Mouse (Mus musculus) embryonic facial prominence, embryonic 12.5 days (tissue): ENCODE results near the gene D430019H16Rik. TPM values are rescaled to one million over a fixed set of nuclear protein-coding genes. Genes with fewer than 3 reads are reported as not detected.
A peak's percentile ranks its signal among the peaks of the same experiment; 100 is the strongest.

Source experiments
- ATAC-seq: fragments of 200-750 bp; cut with Nextera tagmentation; 2 replicates; pipeline ENCODE4 v1.8.0; 2017; ENCODE audit not compliant: insufficient number of reproducible peaks, insufficient read depth, low FRiP score, low TSS enrichment
- H3K27ac ChIP-seq: fragments of 300-500 bp; sonication (generic); 2 replicates; pipeline ENCODE4 v1.5.1; 2016; ENCODE audit warnings: mild to moderate bottlenecking
- H3K27me3 ChIP-seq: fragments of 300-500 bp; sonication (generic); 2 replicates; pipeline ENCODE4 v1.6.1; 2016; ENCODE audit warnings: mild to moderate bottlenecking, moderate library complexity
- H3K36me3 ChIP-seq: fragments of 300-500 bp; sonication (generic); 2 replicates; pipeline ENCODE4 v1.6.1; 2016; ENCODE audit warnings: mild to moderate bottlenecking
- H3K4me1 ChIP-seq: fragments of 300-500 bp; sonication (generic); 2 replicates; pipeline ENCODE4 v1.6.1; 2016
- H3K4me2 ChIP-seq: fragments of 300-500 bp; sonication (generic); replicated peaks from 2 replicates; pipeline ENCODE4 v1.6.1; 2016; ENCODE audit warnings: mild to moderate bottlenecking, moderate library complexity
- H3K4me3 ChIP-seq: fragments of 300-500 bp; sonication (generic); 2 replicates; pipeline ENCODE4 v1.5.1; 2016; ENCODE audit warnings: mild to moderate bottlenecking
- H3K9ac ChIP-seq: fragments of 300-500 bp; sonication (generic); 2 replicates; pipeline ENCODE4 v1.6.1; 2016; ENCODE audit warnings: mild to moderate bottlenecking, moderate library complexity
- H3K9me3 ChIP-seq: fragments of 300-500 bp; sonication (generic); 2 replicates; pipeline ENCODE4 v1.6.1; 2016; ENCODE audit warnings: mild to moderate bottlenecking, moderate library complexity
- WGBS: fragments of 180-500 bp; shearing (Covaris S2); methylation state at CpG from one replicate; pipeline ENCODE4 v1.1.7; 2016; 5-methylcytosine and 5-hydroxymethylcytosine counted together
- polyA plus RNA-seq: library from polyadenylated mRNA; unstranded; fragments of >200 nt; fragmentation: Nextera tagmentation; extraction: Ambion mirVana; gene quantifications from 2 replicates; pipeline ENCODE4 v1.2.1, GENCODE M21; 2016

The D430019H16Rik gene
- polyA plus RNA-seq, 1 experiment from 2014 or later = 3.6 TPM

DNA sequence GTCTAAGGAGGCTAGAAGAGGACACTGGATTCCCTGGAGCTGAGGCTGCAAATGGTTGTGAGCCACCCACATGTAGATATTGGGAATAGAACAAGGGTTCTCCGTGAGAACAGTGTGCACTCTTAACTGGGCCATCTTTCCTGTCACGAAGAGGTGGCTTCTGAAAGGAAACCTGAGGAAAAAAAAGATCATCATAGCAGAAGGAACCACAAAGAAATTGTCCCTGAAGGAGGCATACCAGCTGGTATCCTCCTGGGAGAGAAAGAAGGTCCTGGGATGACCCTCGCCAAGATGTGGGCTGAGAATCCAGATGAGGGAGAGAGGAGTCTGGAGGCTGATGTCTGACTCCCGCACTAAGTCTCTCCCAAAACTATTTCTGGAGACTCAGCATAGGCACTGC lies 4.4 kb upstream of the D430019H16Rik start:
- no peaks in the 10 kb centered on the region for H3K9me3 ChIP-seq
- peaks cover 3% of the 10 kb centered on the region; the same call in 1 of the 2 replicates for H3K4me1 ChIP-seq
- no peaks in the 10 kb centered on the region for H3K36me3 ChIP-seq
- no peak overlapping the region for H3K4me3 ChIP-seq
- H3K27me3 ChIP-seq = no peaks in the 10 kb centered on the region
- ATAC-seq = no peak
- no peak overlapping the region for H3K4me2 ChIP-seq
- 76% methylated on average over 4 of the region's 4 CpGs for WGBS
- no peak overlapping the region for H3K27ac ChIP-seq
- no peak overlapping the region for H3K9ac ChIP-seq

GRCm38 (mm10) chr12:105454258-105455062 lies 804 bp downstream of the D430019H16Rik start:
- no peaks in the 10 kb centered on the region for H3K27me3 ChIP-seq
- WGBS = 4% methylated on average over 21 of the region's 21 CpGs
- H3K4me3 ChIP-seq = peak overlapping the region; percentile 75
- H3K36me3 ChIP-seq = no peaks in the 10 kb centered on the region
- H3K4me1 ChIP-seq = peaks cover 29% of the 10 kb centered on the region
- H3K9ac ChIP-seq = peak overlapping the region; percentile 74
- no peaks in the 10 kb centered on the region for H3K9me3 ChIP-seq
- H3K4me2 ChIP-seq = peak overlapping the region; percentile 83
- peak overlapping the region; percentile 66; the same call in 1 of the 2 replicates for H3K27ac ChIP-seq
- ATAC-seq = peak; percentile 52

GRCm38 (mm10) chr12:105455063-105455559 lies 1.5 kb downstream of the D430019H16Rik start:
- no peaks in the 10 kb centered on the region for H3K27me3 ChIP-seq
- peak overlapping the region; percentile 74; the same call in 1 of the 2 replicates for H3K9ac ChIP-seq
- peak overlapping the region; percentile 75 for H3K4me3 ChIP-seq
- 0 out of 2 replicates have a peak overlapping the region, but pooled peaks have one; percentile 66 for H3K27ac ChIP-seq
- WGBS = 5% methylated on average over 4 of the region's 4 CpGs
- H3K36me3 ChIP-seq = 0 out of 2 replicates have a peak, but pooled peaks cover 5% of the 10 kb centered on the region
- H3K9me3 ChIP-seq = no peaks in the 10 kb centered on the region
- peak overlapping the region; percentile 83 for H3K4me2 ChIP-seq
- ATAC-seq = peak; percentile 36; the same call in 1 of the 2 replicates
- H3K4me1 ChIP-seq = peaks cover 29% of the 10 kb centered on the region

DNA sequence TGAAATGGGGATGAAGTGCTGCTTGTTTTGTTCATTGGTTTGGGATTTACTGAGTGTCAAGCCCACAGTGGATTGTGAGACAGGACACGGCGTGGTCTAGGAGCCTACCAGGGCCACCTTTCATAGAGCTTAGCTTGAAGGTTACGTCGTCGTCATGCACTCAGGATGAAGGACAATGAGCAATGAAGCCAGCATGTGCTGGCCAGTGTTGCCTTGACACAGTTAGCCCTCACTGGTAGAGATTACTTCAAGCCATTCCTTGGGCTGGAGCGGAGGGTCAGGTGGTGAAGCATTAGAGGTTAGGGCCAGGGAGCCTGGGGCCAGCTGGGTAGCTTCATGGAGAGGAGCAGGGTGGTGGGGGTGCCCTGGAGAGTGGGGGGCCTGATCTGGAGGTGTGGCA lies 5.1 kb downstream of the D430019H16Rik start:
- WGBS = 94% methylated on average over 6 of the region's 6 CpGs
- Histone ChIP-seq H3K9ac (no peak overlapping the region), H3K27ac (no peak overlapping the region), H3K27me3 (no peaks in the 10 kb centered on the region), H3K4me2 (no peak overlapping the region), H3K36me3 (0 out of 2 replicates have a peak, but pooled peaks cover 5% of the 10 kb centered on the region), H3K4me1 (peaks cover 26% of the 10 kb centered on the region), H3K9me3 (no peaks in the 10 kb centered on the region), H3K4me3 (no peak overlapping the region)
- no peak for ATAC-seq

DNA sequence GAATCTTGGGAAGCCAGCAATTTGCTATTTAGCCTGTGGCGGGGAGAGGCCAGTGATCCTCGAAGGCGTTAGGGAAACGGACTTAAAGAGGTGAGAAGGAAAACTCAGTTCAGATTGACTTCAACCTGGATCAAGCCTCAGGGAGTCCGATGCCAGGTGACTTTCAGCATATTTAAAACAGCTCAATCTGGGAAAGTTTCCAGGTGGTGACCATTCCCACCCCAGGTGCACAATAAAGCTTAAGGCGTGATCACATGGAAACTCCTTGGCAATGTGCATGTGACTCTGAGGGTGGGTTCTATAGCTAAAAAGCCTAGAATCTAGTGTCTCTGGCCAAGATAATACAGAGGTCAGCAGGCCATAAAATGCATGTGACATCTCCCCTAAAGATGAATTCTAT lies 7.4 kb downstream of the D430019H16Rik start:
- H3K27ac ChIP-seq = no peak overlapping the region
- H3K4me3 ChIP-seq = no peak overlapping the region
- no peak overlapping the region for H3K4me2 ChIP-seq
- no peak for ATAC-seq
- no peak overlapping the region for H3K9ac ChIP-seq
- no peaks in the 10 kb centered on the region for H3K27me3 ChIP-seq
- H3K9me3 ChIP-seq = no peaks in the 10 kb centered on the region
- H3K4me1 ChIP-seq = peaks cover 13% of the 10 kb centered on the region
- 74% methylated on average over 6 of the region's 6 CpGs for whole genome bisulfite sequencing
- 0 out of 2 replicates have a peak, but pooled peaks cover 5% of the 10 kb centered on the region for H3K36me3 ChIP-seq

DNA sequence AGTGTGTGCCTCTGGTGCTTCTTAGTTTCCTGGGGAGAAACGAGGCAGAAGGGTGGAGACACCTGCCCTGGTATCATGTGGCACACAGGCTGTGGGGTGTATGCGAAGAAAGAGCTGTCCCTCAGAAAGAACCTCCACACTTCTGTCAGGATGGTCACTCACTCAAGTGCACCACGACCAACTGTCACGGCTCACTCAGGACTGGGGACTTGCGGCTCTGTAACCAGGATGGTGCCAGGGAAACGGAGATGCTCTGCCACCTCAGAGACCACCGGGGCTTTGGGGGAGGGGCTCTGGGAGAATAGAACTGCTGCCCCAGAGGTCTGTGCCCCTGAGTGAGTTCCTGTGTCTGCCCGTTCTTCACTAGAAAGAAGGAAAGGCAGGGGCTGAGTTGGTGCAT lies 15.4 kb downstream of the D430019H16Rik start:
- H3K27ac ChIP-seq = no peak overlapping the region
- H3K4me3 ChIP-seq = no peak overlapping the region
- ATAC-seq = no peak
- H3K9me3 ChIP-seq = no peaks in the 10 kb centered on the region
- WGBS = 79% methylated on average over 8 of the region's 8 CpGs
- H3K4me1 ChIP-seq = peaks cover 26% of the 10 kb centered on the region
- H3K4me2 ChIP-seq = no peak overlapping the region
- H3K9ac ChIP-seq = no peak overlapping the region
- no peaks in the 10 kb centered on the region for H3K27me3 ChIP-seq
- no peaks in the 10 kb centered on the region; the same call in 1 of the 2 replicates for H3K36me3 ChIP-seq

DNA sequence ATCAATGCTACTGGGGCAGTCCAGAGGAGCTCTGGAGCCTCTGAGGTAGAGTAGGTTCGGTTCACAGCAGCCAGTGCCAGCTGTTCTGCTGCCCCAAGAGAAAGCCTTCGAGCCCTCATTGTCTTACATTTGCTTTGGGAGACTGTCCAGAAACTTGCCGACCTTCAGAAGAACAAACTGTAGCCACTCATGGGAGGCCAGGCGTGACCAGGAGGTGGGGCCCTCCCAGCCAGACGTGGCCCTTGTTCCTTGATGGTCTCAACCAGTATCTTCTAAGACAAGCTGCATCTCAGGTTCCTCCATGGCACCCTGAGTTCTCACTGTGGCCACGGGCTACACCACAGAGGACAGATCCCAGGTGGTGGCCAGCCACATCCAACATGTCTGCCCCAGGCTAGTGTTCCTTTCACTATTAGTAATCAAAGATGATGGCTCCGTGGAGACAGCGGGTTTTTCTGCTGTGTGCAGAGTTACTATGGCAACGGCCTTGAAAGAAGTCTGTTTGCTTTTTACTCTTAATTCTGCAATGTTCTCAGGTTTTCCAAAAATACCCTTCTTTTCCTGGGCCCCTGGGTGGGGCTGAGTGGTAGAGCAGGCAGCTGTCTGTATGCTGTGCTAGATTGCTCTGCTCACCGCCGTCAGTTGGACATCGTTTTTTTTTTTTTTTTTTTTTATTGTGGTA lies 21.7 kb downstream of the D430019H16Rik start:
- no peak for ATAC-seq
- H3K9ac ChIP-seq = no peak overlapping the region
- peaks cover 10% of the 10 kb centered on the region for H3K4me1 ChIP-seq

GRCm38 (mm10) chr12:105476453-105476852 lies 22.8 kb downstream of the D430019H16Rik start:
- 44% methylated on average over 9 of the region's 9 CpGs for WGBS
- no peak overlapping the region for H3K27ac ChIP-seq

More for the DNA sequence above, 21.7 kb downstream of the D430019H16Rik start:
- Histone ChIP-seq H3K27ac (no peak overlapping the region), H3K4me3 (no peak overlapping the region), H3K9me3 (no peaks in the 10 kb centered on the region), H3K36me3 (peaks cover 13% of the 10 kb centered on the region; the same call in 1 of the 2 replicates), H3K27me3 (no peaks in the 10 kb centered on the region), H3K4me2 (0 out of 2 replicates have a peak overlapping the region, but pooled peaks have one; percentile 1)
- WGBS = 63% methylated on average over 12 of the region's 12 CpGs

GRCm38 (mm10) chr12:105476993-105477392 lies 23.3 kb downstream of the D430019H16Rik start:
- WGBS = 70% methylated on average over 9 of the region's 9 CpGs
- Histone ChIP-seq H3K4me3 (no peak overlapping the region), H3K36me3 (peaks cover 13% of the 10 kb centered on the region; the same call in 1 of the 2 replicates), H3K27ac (no peak overlapping the region), H3K9ac (no peak overlapping the region), H3K9me3 (no peaks in the 10 kb centered on the region), H3K4me1 (peaks cover 10% of the 10 kb centered on the region), H3K27me3 (no peaks in the 10 kb centered on the region), H3K4me2 (no peak overlapping the region)
- ATAC-seq = no peak

More at GRCm38 (mm10) chr12:105476453-105476852, 22.8 kb downstream of the D430019H16Rik start:
- no peak overlapping the region for H3K4me3 ChIP-seq
- peaks cover 13% of the 10 kb centered on the region; the same call in 1 of the 2 replicates for H3K36me3 ChIP-seq
- no peak for ATAC-seq
- H3K9ac ChIP-seq = no peak overlapping the region
- no peaks in the 10 kb centered on the region for H3K9me3 ChIP-seq
- peaks cover 10% of the 10 kb centered on the region for H3K4me1 ChIP-seq
- H3K27me3 ChIP-seq = no peaks in the 10 kb centered on the region
- no peak overlapping the region for H3K4me2 ChIP-seq

DNA sequence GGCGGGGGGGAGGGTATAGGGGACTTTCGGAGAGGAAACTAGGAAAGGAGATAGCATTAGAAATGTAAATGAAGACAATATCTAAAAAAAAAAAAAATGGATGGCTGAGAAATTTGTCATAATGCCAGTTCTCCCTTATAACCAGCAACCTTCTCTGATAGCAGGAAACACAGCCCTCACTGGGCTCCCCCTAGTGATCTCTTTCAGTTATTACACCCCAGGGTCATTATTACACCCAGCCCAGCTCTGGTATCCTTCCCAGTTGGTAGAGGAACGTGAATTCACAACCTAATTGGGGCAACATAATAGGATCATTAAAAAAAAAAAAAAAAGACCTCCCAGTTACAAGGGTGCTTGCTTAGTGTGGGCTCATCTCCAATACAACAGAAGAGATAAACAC lies 29.8 kb downstream of the D430019H16Rik start:
- Histone ChIP-seq H3K4me2 (no peak overlapping the region), H3K36me3 (0 out of 2 replicates have a peak, but pooled peaks cover 2% of the 10 kb centered on the region), H3K27ac (no peak overlapping the region), H3K4me1 (no peaks in the 10 kb centered on the region), H3K4me3 (no peak overlapping the region), H3K27me3 (no peaks in the 10 kb centered on the region), H3K9me3 (no peaks in the 10 kb centered on the region), H3K9ac (no peak overlapping the region)
- WGBS = 51% methylated on average over 3 of the region's 3 CpGs
- no peak for ATAC-seq

- Histone ChIP-seq H3K4me2 (no peak overlapping the region), H3K27ac (no peak overlapping the region), H3K4me1 (no peaks in the 10 kb centered on the region), H3K27me3 (no peaks in the 10 kb centered on the region), H3K9me3 (no peaks in the 10 kb centered on the region), H3K9ac (no peak overlapping the region), H3K4me3 (no peak overlapping the region), H3K36me3 (0 out of 2 replicates have a peak, but pooled peaks cover 7% of the 10 kb centered on the region)
- WGBS = 77% methylated on average over 3 of the region's 3 CpGs
- no peak for ATAC-seq
These were observed 36.6 kb downstream of the D430019H16Rik start for GRCm38 (mm10) chr12:105490227-105490626.
